ENCODE assay signal across 17 mouse cellular contexts in the genomic region with DNA sequence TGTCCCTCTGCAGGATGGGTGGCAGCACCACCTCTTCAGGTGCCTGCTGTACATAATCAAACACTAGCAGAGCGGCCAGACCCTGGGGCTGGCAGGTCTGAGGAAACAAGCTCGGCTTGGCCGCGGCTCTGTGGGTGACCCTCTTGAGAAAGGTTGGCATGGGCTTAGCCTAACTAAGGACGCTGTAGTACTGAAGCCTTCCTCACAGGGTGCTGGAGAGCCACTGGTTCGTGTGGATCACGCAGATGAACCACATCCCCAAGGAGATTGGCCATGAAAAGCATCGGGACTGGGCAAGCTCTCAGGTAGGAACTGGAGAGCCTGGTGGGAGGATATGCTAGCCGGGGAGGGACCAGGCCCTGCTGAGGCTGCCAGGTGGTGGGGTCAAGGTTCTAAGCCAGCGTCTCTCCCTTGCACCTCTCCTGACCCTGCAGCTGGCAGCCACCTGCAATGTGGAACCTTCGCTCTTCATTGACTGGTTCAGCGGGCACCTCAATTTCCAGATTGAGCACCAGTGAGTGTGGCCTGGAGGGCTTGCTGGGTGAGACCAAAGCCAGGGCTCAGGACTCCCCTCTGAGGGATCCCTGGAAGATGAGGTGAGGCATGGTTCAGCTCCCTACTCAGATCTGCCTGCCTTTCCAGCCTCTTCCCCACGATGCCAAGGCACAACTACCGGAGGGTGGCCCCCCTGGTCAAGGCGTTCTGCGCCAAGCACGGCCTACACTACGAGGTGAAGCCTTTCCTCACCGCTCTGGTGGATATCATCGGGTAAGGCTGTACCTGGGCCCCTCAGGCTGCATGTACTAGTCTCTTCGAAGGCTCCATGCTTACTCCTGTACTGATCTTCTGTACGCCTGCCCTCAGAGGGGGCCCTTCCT. TPM values are rescaled to one million over a fixed set of nuclear protein-coding genes. Genes with fewer than 3 reads are reported as not detected.
DNase-seq lines count a peak whose midpoint lies in the region; ATAC-seq lines count a peak whose summit lies in the region.
"Had no signal": no experiment of that assay in that cellular context is flagged by ENCODE, and none has a peak within 500 bp of the region (broad histone marks: within the 10 kb centered on the region; RNA-seq: fewer than 3 reads in every experiment).

No protein-coding gene starts in this region.

- ATAC-seq in hindbrain, embryonic 12.5 days (ENCODE audit: low FRiP score) = no peak
- peak; percentile 12; the same call in 1 of the 2 replicates for ATAC-seq in neural tube, embryonic 14.5 days (ENCODE audit: low read depth)
- ATAC-seq in kidney, embryonic 15.5 days (replicated peaks; ENCODE audit: low FRiP score) = no peak
- ATAC-seq: CD4-positive, CD25-positive, alpha-beta regulatory T cell, adult 4 months; forebrain, embryonic 14.5 days; inflammation-experienced regulatory T-cells, adult 6 months had no signal

- H3K36me3 ChIP-seq in hindbrain, embryonic 10.5 days = peaks cover 22% of the 10 kb centered on the region
- H3K36me3 ChIP-seq in hindbrain, embryonic 12.5 days = peaks cover 12% of the 10 kb centered on the region
- 0 out of 2 replicates have a peak, but pooled peaks cover 4% of the 10 kb centered on the region for H3K36me3 ChIP-seq in neural tube, embryonic 14.5 days (ENCODE audit: control insufficient read depth, insufficient read depth, low read length)
- H3K36me3 ChIP-seq in kidney, embryonic 15.5 days = peaks cover 58% of the 10 kb centered on the region

- H3K9me3 ChIP-seq in hindbrain, embryonic 10.5 days = no peaks in the 10 kb centered on the region
- H3K9me3 ChIP-seq in hindbrain, embryonic 12.5 days (replicated peaks) = no peaks in the 10 kb centered on the region
- no peaks in the 10 kb centered on the region for H3K9me3 ChIP-seq in neural tube, embryonic 14.5 days (ENCODE audit: control insufficient read depth, low read length)
- no peaks in the 10 kb centered on the region for H3K9me3 ChIP-seq in kidney, embryonic 15.5 days (replicated peaks)
- H3K9me3 ChIP-seq: embryonic facial prominence, embryonic 12.5 days had no signal

- DNase-seq in hindbrain, embryonic 10.5 days (ENCODE audit: low spot score) = no peak
- DNase-seq in neural tube, embryonic 10.5 days (ENCODE audit: extremely low spot score, low spot score) = no peak
- DNase-seq in left cerebral cortex, adult 18-20 months (ENCODE audit: low spot score in 2 of 2) = no peak
- no peak for DNase-seq in left cerebral cortex, adult 8-10 months (ENCODE audit: low spot score in 2 of 2)
- DNase-seq: cerebellum, adult 9-11 months; gastrocnemius, postnatal 36 days; retina, postnatal 1 day; thymus, postnatal 36 days had no signal

- H3K27ac ChIP-seq in hindbrain, embryonic 10.5 days = peak overlapping the region; percentile 29; the same call in 1 of the 2 replicates
- H3K27ac ChIP-seq in hindbrain, embryonic 12.5 days = no peak overlapping the region
- H3K27ac ChIP-seq in neural tube, embryonic 14.5 days (ENCODE audit: low read depth, low read length) = no peak overlapping the region
- H3K27ac ChIP-seq in kidney, embryonic 15.5 days = 0 out of 2 replicates have a peak overlapping the region, but pooled peaks have one; percentile 41
- H3K27ac ChIP-seq: embryonic facial prominence, embryonic 12.5 days had no signal

- no peak overlapping the region for H3K9ac ChIP-seq in hindbrain, embryonic 12.5 days
- no peak overlapping the region for H3K9ac ChIP-seq in neural tube, embryonic 14.5 days (replicated peaks; ENCODE audit: low read depth, low read length)
- H3K9ac ChIP-seq in kidney, embryonic 15.5 days = no peak overlapping the region
- H3K9ac ChIP-seq: embryonic facial prominence, embryonic 12.5 days had no signal

- no peaks in the 10 kb centered on the region for H3K27me3 ChIP-seq in hindbrain, embryonic 10.5 days (ENCODE audit: insufficient read depth, poor library complexity, severe bottlenecking)
- H3K27me3 ChIP-seq in hindbrain, embryonic 12.5 days = no peaks in the 10 kb centered on the region
- H3K27me3 ChIP-seq in neural tube, embryonic 14.5 days (ENCODE audit: control insufficient read depth, insufficient read depth, low read length) = no peaks in the 10 kb centered on the region
- H3K27me3 ChIP-seq in kidney, embryonic 15.5 days = no peaks in the 10 kb centered on the region
- H3K27me3 ChIP-seq: embryonic facial prominence, embryonic 12.5 days had no signal

- 90% methylated on average over 22 of the region's 22 CpGs for whole genome bisulfite sequencing in hindbrain, embryonic 10.5 days
- WGBS in hindbrain, embryonic 12.5 days = 83% methylated on average over 22 of the region's 22 CpGs
- 87% methylated on average over 22 of the region's 22 CpGs for WGBS in neural tube, embryonic 14.5 days
- WGBS in kidney, embryonic 15.5 days = 81% methylated on average over 22 of the region's 22 CpGs

- H3K4me1 ChIP-seq in hindbrain, embryonic 10.5 days (replicated peaks) = peaks cover 11% of the 10 kb centered on the region
- peaks cover 5% of the 10 kb centered on the region for H3K4me1 ChIP-seq in hindbrain, embryonic 12.5 days
- H3K4me1 ChIP-seq in neural tube, embryonic 14.5 days (ENCODE audit: control insufficient read depth, insufficient read depth, low read length) = no peaks in the 10 kb centered on the region
- peaks cover 20% of the 10 kb centered on the region for H3K4me1 ChIP-seq in kidney, embryonic 15.5 days
- H3K4me1 ChIP-seq: embryonic facial prominence, embryonic 12.5 days had no signal

- H3K4me3 ChIP-seq in hindbrain, embryonic 10.5 days = no peak overlapping the region
- H3K4me3 ChIP-seq in hindbrain, embryonic 12.5 days = no peak overlapping the region
- no peak overlapping the region for H3K4me3 ChIP-seq in neural tube, embryonic 14.5 days (ENCODE audit: low read depth, low read length)
- H3K4me3 ChIP-seq in kidney, embryonic 15.5 days (replicated peaks) = no peak overlapping the region
- H3K4me3 ChIP-seq: embryonic facial prominence, embryonic 12.5 days had no signal

- no peak overlapping the region for H3K4me2 ChIP-seq in hindbrain, embryonic 12.5 days (replicated peaks)
- H3K4me2 ChIP-seq in neural tube, embryonic 14.5 days (ENCODE audit: low read depth, low read length) = no peak overlapping the region
- H3K4me2 ChIP-seq in kidney, embryonic 15.5 days = no peak overlapping the region
- H3K4me2 ChIP-seq: embryonic facial prominence, embryonic 12.5 days; liver, embryonic 11.5 days had no signal

RNA-seq across cellular contexts. Expression of gene Fads3, which starts 14.7 kb away (rescaled TPM):
- polyA plus RNA-seq in hindbrain, embryonic 10.5 days (2016; fragmentation: Nextera tagmentation; extraction: Ambion mirVana) = 6.7 and 8.1 TPM in 2 replicates
- polyA plus RNA-seq in hindbrain, embryonic 12.5 days (2016; fragmentation: Nextera tagmentation; extraction: Ambion mirVana) = 13.1 and 16.6 TPM in 2 replicates
- polyA plus RNA-seq in neural tube, embryonic 14.5 days (2014; fragmentation: Nextera tagmentation; extraction: Ambion mirVana) = 19.3 and 19.5 TPM in 2 replicates
- polyA plus RNA-seq in kidney, embryonic 15.5 days (2015; fragmentation: Nextera tagmentation; extraction: Ambion mirVana) = 21.5 and 22.3 TPM in 2 replicates
- 10 to 100 TPM; 32.2 to 32.6 TPM for total RNA-seq in left cerebral cortex, adult 18-20 months (2021)
- 10 to 100 TPM; 25.9 to 28.5 (median 27.1) TPM for total RNA-seq in left cerebral cortex, adult 8-10 months (2022)
- polyA plus RNA-seq: CD4-positive, CD25-positive, alpha-beta regulatory T cell, adult 4 months; inflammation-experienced regulatory T-cells, adult 6 months had no signal

RNA-seq across cellular contexts. Expression of gene Fads2, which starts 45.5 kb away (rescaled TPM):
- 180 and 207 TPM in 2 replicates for polyA plus RNA-seq in hindbrain, embryonic 10.5 days (2016; fragmentation: Nextera tagmentation; extraction: Ambion mirVana)
- polyA plus RNA-seq in hindbrain, embryonic 12.5 days (2016; fragmentation: Nextera tagmentation; extraction: Ambion mirVana) = 173 and 177 TPM in 2 replicates
- 48.5 and 55.3 TPM in 2 replicates for polyA plus RNA-seq in neural tube, embryonic 14.5 days (2014; fragmentation: Nextera tagmentation; extraction: Ambion mirVana)
- 76.5 and 98.4 TPM in 2 replicates for polyA plus RNA-seq in kidney, embryonic 15.5 days (2015; fragmentation: Nextera tagmentation; extraction: Ambion mirVana)
- total RNA-seq in left cerebral cortex, adult 18-20 months (2021) = 100 to 1,000 TPM; 112 to 119 TPM
- 100 to 1,000 TPM; 123 to 134 (median 128) TPM for total RNA-seq in left cerebral cortex, adult 8-10 months (2022)

RNA-seq across cellular contexts. Expression of gene Rab3il1, which starts 54.6 kb away (rescaled TPM):
- 39.7 and 39.8 TPM in 2 replicates for polyA plus RNA-seq in hindbrain, embryonic 10.5 days (2016; fragmentation: Nextera tagmentation; extraction: Ambion mirVana)
- 35.4 and 40.0 TPM in 2 replicates for polyA plus RNA-seq in hindbrain, embryonic 12.5 days (2016; fragmentation: Nextera tagmentation; extraction: Ambion mirVana)
- 13.6 and 23.2 TPM in 2 replicates for polyA plus RNA-seq in neural tube, embryonic 14.5 days (2014; fragmentation: Nextera tagmentation; extraction: Ambion mirVana)
- 28.0 and 34.3 TPM in 2 replicates for polyA plus RNA-seq in kidney, embryonic 15.5 days (2015; fragmentation: Nextera tagmentation; extraction: Ambion mirVana)
- 10 to 100 TPM in 1 of 2 experiments, 1 to 10 TPM in 1; 9.6 to 10.2 TPM for total RNA-seq in left cerebral cortex, adult 18-20 months (2021)
- 10 to 100 TPM in 2 of 4 experiments, 1 to 10 TPM in 2; 9.2 to 12.7 (median 11.1) TPM for total RNA-seq in left cerebral cortex, adult 8-10 months (2022)
- polyA plus RNA-seq: CD4-positive, CD25-positive, alpha-beta regulatory T cell, adult 4 months; inflammation-experienced regulatory T-cells, adult 6 months had no signal

RNA-seq across cellular contexts. Expression of gene Best1, which starts 54.6 kb away (rescaled TPM):
- polyA plus RNA-seq in hindbrain, embryonic 10.5 days (2016; fragmentation: Nextera tagmentation; extraction: Ambion mirVana) = 1.8 TPM in 2 replicates
- 0.94 and 1.1 TPM in 2 replicates for polyA plus RNA-seq in hindbrain, embryonic 12.5 days (2016; fragmentation: Nextera tagmentation; extraction: Ambion mirVana)
- 1.5 and 2.3 TPM in 2 replicates for polyA plus RNA-seq in neural tube, embryonic 14.5 days (2014; fragmentation: Nextera tagmentation; extraction: Ambion mirVana)
- polyA plus RNA-seq in kidney, embryonic 15.5 days (2015; fragmentation: Nextera tagmentation; extraction: Ambion mirVana) = 1.4 and 1.7 TPM in 2 replicates
- total RNA-seq in left cerebral cortex, adult 18-20 months (2021) = 1 to 10 TPM; 1.0 to 1.1 TPM
- total RNA-seq in left cerebral cortex, adult 8-10 months (2022) = 1 to 10 TPM; 1.1 to 2.3 (median 1.2) TPM
- total RNA-seq: megakaryocyte-erythroid progenitor cell, adult 5-6 weeks had no signal

Comparison
In these comparisons a context has a peak if more than half of its experiments do, and no peak if none do; other contexts are left out.
1. H3K27ac ChIP-seq: peak in hindbrain, embryonic 10.5 days (single experiment) and kidney, embryonic 15.5 days (single experiment); none in hindbrain, embryonic 12.5 days (single experiment) and neural tube, embryonic 14.5 days (single experiment).